Mouse (Mus musculus): ENCODE measurements around the gene Vmn2r4. TPM values are rescaled to one million over a fixed set of nuclear protein-coding genes. Genes with fewer than 3 reads are reported as not detected.

The Vmn2r4 gene
- not detected in 2 replicates for polyA plus RNA-seq (2012; ENCODE audit: low replicate concordance)

GRCm38 (mm10) chr3:64415268-64415667 lies at the start of gene Vmn2r4:
Gene Vmn2r4 (minus strand): TSS chr3:64415368.

Other genes starting within 250 kb of the Vmn2r4 start
- gene Vmn2r3, start 125.7 kb downstream of the Vmn2r4 start, polyA plus RNA-seq (2012; ENCODE audit: low replicate concordance): 0.01 TPM in 1 of 2 replicates, not detected in the other
- gene Vmn2r5, start 94.5 kb upstream of the Vmn2r4 start, polyA plus RNA-seq (2012; ENCODE audit: low replicate concordance): not detected in 2 replicates
- not detected in 2 replicates for gene Vmn2r6, start 150.5 kb upstream of the Vmn2r4 start, polyA plus RNA-seq (2012; ENCODE audit: low replicate concordance)

Data from leukemia stem cell, adult 10-12 weeks (primary cell).